Mouse (Mus musculus) heart, embryonic 16.5 days (tissue): ENCODE results near the gene Akna. TPM values are rescaled to one million over a fixed set of nuclear protein-coding genes. Genes with fewer than 3 reads are reported as not detected.
A peak's percentile ranks its signal among the peaks of the same experiment; 100 is the strongest.

Source experiments
- ATAC-seq: fragments of 200-750 bp; cut with Nextera tagmentation; replicated peaks from 2 replicates; pipeline ENCODE4 v1.8.0; 2017; ENCODE audit warnings: moderate number of reproducible peaks; ENCODE audit not compliant: insufficient read depth, low FRiP score; ENCODE audit errors: extremely low read depth
- H3K27ac ChIP-seq: fragments of 300-500 bp; sonication (generic); 2 replicates; pipeline ENCODE4 v1.5.1; 2014; ENCODE audit warnings: mild to moderate bottlenecking, low read length, control low read depth, moderate library complexity
- H3K27me3 ChIP-seq: fragments of 300-500 bp; sonication (generic); 2 replicates; pipeline ENCODE4 v1.6.1; 2014; ENCODE audit warnings: low read length, mixed read lengths; ENCODE audit not compliant: control insufficient read depth, insufficient read depth
- H3K36me3 ChIP-seq: fragments of 300-500 bp; sonication (generic); 2 replicates; pipeline ENCODE4 v1.6.1; 2014; ENCODE audit not compliant: control insufficient read depth, insufficient read depth
- H3K4me1 ChIP-seq: fragments of 300-500 bp; sonication (generic); 2 replicates; pipeline ENCODE4 v1.6.1; 2014; ENCODE audit warnings: low read length, mixed read lengths; ENCODE audit not compliant: control insufficient read depth, insufficient read depth
- H3K4me2 ChIP-seq: fragments of 300-500 bp; sonication (generic); 2 replicates; pipeline ENCODE4 v1.6.1; 2014; ENCODE audit warnings: low read depth, mild to moderate bottlenecking, control low read depth, low read length
- H3K4me3 ChIP-seq: fragments of 300-500 bp; sonication (generic); 2 replicates; pipeline ENCODE4 v1.5.1; 2014; ENCODE audit warnings: mild to moderate bottlenecking, control low read depth, low read length
- H3K9ac ChIP-seq: fragments of 300-500 bp; sonication (generic); 2 replicates; pipeline ENCODE4 v1.6.1; 2014; ENCODE audit warnings: low read length, control low read depth
- H3K9me3 ChIP-seq: fragments of 300-500 bp; sonication (generic); replicated peaks from 2 replicates; pipeline ENCODE4 v1.6.1; 2016; ENCODE audit warnings: low read length; ENCODE audit not compliant: control insufficient read depth
- WGBS: fragments of 180-500 bp; shearing (Covaris S2); extraction: QIAGEN DNeasy Blood & Tissue Kit; methylation state at CpG from one replicate; pipeline ENCODE4 v1.1.7; 2014; 5-methylcytosine and 5-hydroxymethylcytosine counted together
- polyA plus RNA-seq: library from polyadenylated mRNA; unstranded; fragments of >200 nt; fragmentation: Nextera tagmentation; extraction: Ambion mirVana; gene quantifications from 2 replicates; pipeline ENCODE4 v1.2.1, GENCODE M21; 2015

The Akna gene
- 4.4 and 5.8 TPM in 2 replicates for polyA plus RNA-seq

DNA sequence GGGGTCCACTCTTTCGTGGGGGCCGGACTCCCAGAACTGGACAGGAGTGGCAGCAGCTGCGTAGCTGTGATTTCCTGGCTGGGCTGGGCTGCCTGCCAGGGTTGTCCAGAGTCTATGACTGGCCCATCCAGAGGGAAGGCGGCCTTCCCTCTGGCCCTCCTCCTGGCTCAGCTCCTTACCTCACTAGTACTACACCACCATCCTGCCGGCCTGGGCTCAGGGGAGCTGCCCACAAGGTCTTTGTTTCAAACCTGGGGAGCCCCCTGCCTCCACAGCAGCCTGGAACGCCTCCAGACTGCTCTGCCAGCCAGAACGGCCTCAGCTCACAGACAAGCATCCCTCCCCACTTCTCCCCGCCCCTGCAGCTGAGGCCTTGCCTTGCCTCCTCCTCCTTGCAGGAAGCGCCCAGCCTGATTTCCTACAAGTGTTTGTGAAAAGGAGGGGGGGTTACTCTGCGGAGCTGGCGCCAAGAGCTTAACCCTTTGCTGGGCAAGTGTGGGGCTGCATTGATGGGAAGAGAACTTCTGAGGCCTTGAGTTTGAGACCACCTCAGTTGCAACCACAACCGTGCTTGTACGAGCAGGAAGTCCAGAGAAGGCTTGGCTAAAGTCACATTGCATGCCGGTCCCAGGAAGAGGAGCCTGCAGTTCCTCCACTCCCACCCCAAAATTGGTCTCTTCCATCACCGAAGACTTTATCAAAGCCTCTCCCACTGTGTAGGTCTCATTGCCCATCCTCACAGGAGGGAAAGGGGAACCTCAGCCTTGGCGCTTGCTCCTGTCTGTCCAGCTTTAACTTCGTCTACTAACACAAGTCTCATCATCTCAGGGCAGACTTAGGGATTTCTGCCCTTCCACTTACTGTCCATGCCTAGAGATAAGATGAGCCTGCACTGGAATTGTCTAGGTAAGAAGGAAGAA, at the start of gene Akna:
Gene Akna (minus strand): TSS at position 315 of the 920 bp plus-strand sequence.
- 13% methylated on average over 17 of the region's 17 CpGs for WGBS
- Histone ChIP-seq H3K4me3 (peak within 1 kb of the TSS; percentile 48), H3K4me2 (peak within 1 kb of the TSS; percentile 61), H3K9ac (peak within 1 kb of the TSS; percentile 64), H3K36me3 (no peaks in the 10 kb centered on the region), H3K4me1 (peaks cover 45% of the 10 kb centered on the region), H3K27me3 (peaks cover 2% of the 10 kb centered on the region; the same call in 1 of the 2 replicates), H3K27ac (peak within 1 kb of the TSS; percentile 88), H3K9me3 (no peaks in the 10 kb centered on the region)
- peak; percentile 85 for ATAC-seq

GRCm38 (mm10) chr4:63452555-63452954, 49.4 kb upstream of the Akna start:
- no peaks in the 10 kb centered on the region for H3K4me1 ChIP-seq
- 83% methylated on average over 3 of the region's 3 CpGs for WGBS
- H3K9ac ChIP-seq, result no peak overlapping the region
- H3K27me3 ChIP-seq, result no peaks in the 10 kb centered on the region
- H3K4me2 ChIP-seq, result no peak overlapping the region
- H3K36me3 ChIP-seq, result no peaks in the 10 kb centered on the region
- H3K27ac ChIP-seq, result no peak overlapping the region
- no peak for ATAC-seq
- H3K9me3 ChIP-seq, result no peaks in the 10 kb centered on the region; the same call in 1 of the 2 replicates
- H3K4me3 ChIP-seq, result no peak overlapping the region

DNA sequence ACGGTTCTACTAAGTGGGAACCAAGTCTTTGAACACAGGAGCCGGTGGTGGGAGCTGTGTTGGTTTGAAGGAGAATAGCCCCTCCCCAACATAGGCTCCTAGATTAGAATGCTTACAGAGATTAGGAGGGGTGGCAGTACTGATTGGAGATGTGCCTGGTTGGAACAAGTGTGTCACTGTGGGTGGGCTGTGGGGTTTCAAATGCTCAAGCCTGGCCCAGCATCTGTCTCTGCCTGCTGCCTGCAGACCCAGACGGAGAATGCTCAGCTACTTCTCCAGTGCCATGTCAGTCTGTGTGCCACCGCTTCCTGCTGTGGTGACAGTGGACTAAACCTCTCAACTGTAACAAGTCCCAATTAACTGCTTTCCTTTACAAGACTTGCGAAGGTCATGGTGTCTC, 47.4 kb upstream of the Akna start:
- ATAC-seq, result no peak
- no peak overlapping the region for H3K9ac ChIP-seq
- no peaks in the 10 kb centered on the region for H3K36me3 ChIP-seq
- H3K4me2 ChIP-seq, result no peak overlapping the region
- no peak overlapping the region for H3K4me3 ChIP-seq
- H3K4me1 ChIP-seq, result no peaks in the 10 kb centered on the region
- peaks cover 2% of the 10 kb centered on the region; the same call in 1 of the 2 replicates for H3K9me3 ChIP-seq
- H3K27ac ChIP-seq, result no peak overlapping the region
- no peaks in the 10 kb centered on the region for H3K27me3 ChIP-seq
- WGBS, result 77% methylated on average over 5 of the region's 5 CpGs

- no peak overlapping the region for H3K27ac ChIP-seq
- 83% methylated on average over 10 of the region's 10 CpGs for WGBS
Observed at GRCm38 (mm10) chr4:63444362-63445066, 41.4 kb upstream of the Akna start.

GRCm38 (mm10) chr4:63443101-63443500, 39.9 kb upstream of the Akna start:
- Histone ChIP-seq H3K9me3 (peaks cover 2% of the 10 kb centered on the region; the same call in 1 of the 2 replicates), H3K27me3 (no peaks in the 10 kb centered on the region), H3K36me3 (no peaks in the 10 kb centered on the region), H3K4me3 (no peak overlapping the region), H3K27ac (no peak overlapping the region), H3K4me1 (no peaks in the 10 kb centered on the region; the same call in 1 of the 2 replicates), H3K4me2 (no peak overlapping the region), H3K9ac (no peak overlapping the region)
- ATAC-seq, result no peak
- 68% methylated on average over 2 of the region's 2 CpGs for WGBS

More at GRCm38 (mm10) chr4:63444362-63445066, 41.4 kb upstream of the Akna start:
- H3K4me3 ChIP-seq, result no peak overlapping the region
- H3K4me2 ChIP-seq, result no peak overlapping the region
- no peak overlapping the region for H3K9ac ChIP-seq
- H3K27me3 ChIP-seq, result no peaks in the 10 kb centered on the region
- H3K9me3 ChIP-seq, result peaks cover 2% of the 10 kb centered on the region; the same call in 1 of the 2 replicates
- ATAC-seq, result no peak
- H3K4me1 ChIP-seq, result no peaks in the 10 kb centered on the region
- H3K36me3 ChIP-seq, result no peaks in the 10 kb centered on the region

- Histone ChIP-seq H3K27ac (no peak overlapping the region), H3K4me1 (peaks cover 9% of the 10 kb centered on the region), H3K4me2 (no peak overlapping the region), H3K36me3 (no peaks in the 10 kb centered on the region), H3K4me3 (no peak overlapping the region), H3K27me3 (no peaks in the 10 kb centered on the region), H3K9me3 (peaks cover 2% of the 10 kb centered on the region; the same call in 1 of the 2 replicates), H3K9ac (no peak overlapping the region)
- 89% methylated on average over 7 of the region's 7 CpGs for WGBS
- no peak for ATAC-seq
Observed at GRCm38 (mm10) chr4:63441616-63442015, 38.5 kb upstream of the Akna start.

GRCm38 (mm10) chr4:63440262-63440661, 37.1 kb upstream of the Akna start:
- H3K4me1 ChIP-seq, result peaks cover 9% of the 10 kb centered on the region
- no peak for ATAC-seq

GRCm38 (mm10) chr4:63437968-63438367, 34.8 kb upstream of the Akna start:
- Histone ChIP-seq H3K9me3 (no peaks in the 10 kb centered on the region; the same call in 1 of the 2 replicates), H3K4me3 (no peak overlapping the region), H3K9ac (no peak overlapping the region), H3K4me2 (no peak overlapping the region), H3K36me3 (no peaks in the 10 kb centered on the region), H3K4me1 (peaks cover 9% of the 10 kb centered on the region), H3K27me3 (no peaks in the 10 kb centered on the region), H3K27ac (peak overlapping the region; percentile 22; the same call in 1 of the 2 replicates)
- 71% methylated on average over 5 of the region's 5 CpGs for WGBS
- ATAC-seq, result no peak

More at GRCm38 (mm10) chr4:63440262-63440661, 37.1 kb upstream of the Akna start:
- 78% methylated on average over 7 of the region's 7 CpGs for WGBS
- no peaks in the 10 kb centered on the region for H3K36me3 ChIP-seq
- no peaks in the 10 kb centered on the region for H3K27me3 ChIP-seq
- H3K9me3 ChIP-seq, result no peaks in the 10 kb centered on the region; the same call in 1 of the 2 replicates
- no peak overlapping the region for H3K4me3 ChIP-seq
- no peak overlapping the region for H3K4me2 ChIP-seq
- H3K27ac ChIP-seq, result no peak overlapping the region
- H3K9ac ChIP-seq, result no peak overlapping the region
